Mouse (Mus musculus) CD4-positive, CD25-positive, alpha-beta regulatory T cell, adult 2 months (primary cell): ENCODE measurements at regions not wholly inside any gene's neighbourhood (a gene's known extent, or its start where the extent isn't known, plus 50 kb on each side); places are given as distances from the start of the nearest gene placed in this dataset.

Experiments used
- DNase-seq: peaks from one replicate; pipeline ENCODE4 v3.0.0-alpha.2; 2012; ENCODE audit warnings: low read depth, low spot score

DNA sequence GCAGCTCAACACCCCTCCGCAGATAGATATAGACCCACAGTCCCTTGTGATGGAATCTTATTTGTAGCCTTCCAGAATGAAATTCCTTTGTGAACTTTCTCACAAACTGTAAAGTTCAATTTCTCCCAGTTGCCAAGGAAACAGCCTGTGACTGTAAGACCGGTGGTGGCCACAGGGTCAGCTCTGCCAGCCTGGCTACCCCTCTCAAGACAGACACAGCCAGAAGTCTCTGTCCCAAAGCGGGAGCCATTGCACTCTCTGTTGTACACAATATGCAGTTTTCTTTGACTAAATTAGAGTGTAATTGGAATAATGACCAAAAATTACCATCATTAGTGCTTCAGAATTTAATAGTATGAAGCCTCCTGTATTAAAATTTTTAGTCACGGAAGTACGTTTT, 568.8 kb downstream of the 1190002N15Rik start:
- no peak for DNase-seq

GRCm38 (mm10) chr9:93955235-93956040, 582.4 kb downstream of the 1190002N15Rik start:
- no peak for DNase-seq

- DNase-seq: no peak
Measured at GRCm38 (mm10) chr9:93948671-93949070, 589.2 kb downstream of the 1190002N15Rik start.

GRCm38 (mm10) chr9:93947053-93947452, 590.8 kb downstream of the 1190002N15Rik start:
- no peak for DNase-seq

DNA sequence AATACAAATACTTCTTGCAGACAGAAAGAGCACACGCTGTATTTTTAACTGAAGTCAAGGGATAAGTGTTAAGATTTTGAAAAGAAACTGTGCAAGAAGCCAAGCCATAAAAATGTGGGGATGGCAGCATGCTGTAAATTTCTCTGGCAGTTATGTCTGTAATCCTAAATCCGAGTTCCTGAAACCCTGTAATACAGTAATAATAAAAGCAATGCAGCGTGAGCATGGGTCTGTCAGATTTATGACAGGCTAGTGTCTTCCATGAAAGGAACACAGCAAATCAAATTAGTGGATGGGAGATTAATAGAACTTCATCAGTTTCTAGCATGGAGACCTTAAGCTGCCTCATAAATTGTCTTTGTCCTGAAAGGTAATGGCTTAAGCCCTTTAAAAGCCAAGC, 597.7 kb downstream of the 1190002N15Rik start:
- DNase-seq: no peak

DNA sequence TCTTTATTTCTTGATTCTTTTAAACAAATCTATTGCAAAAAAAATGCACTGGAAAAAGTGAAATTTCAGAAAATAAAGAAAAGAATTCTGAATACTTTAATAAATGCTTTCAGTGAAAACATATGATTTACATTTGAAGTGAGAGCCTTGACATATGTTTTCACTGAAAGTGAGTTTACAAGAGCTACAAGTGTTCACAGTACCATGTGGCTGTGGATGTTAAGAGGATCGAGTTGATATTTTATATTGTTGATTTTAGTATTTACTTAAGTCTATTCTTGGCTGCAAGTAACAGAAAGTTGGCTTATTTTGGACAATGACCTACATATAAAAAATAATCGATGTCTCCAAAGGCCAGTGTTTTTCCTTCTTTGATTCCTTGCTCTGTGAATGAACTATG, 607.2 kb downstream of the 1190002N15Rik start:
- DNase-seq: no peak

DNA sequence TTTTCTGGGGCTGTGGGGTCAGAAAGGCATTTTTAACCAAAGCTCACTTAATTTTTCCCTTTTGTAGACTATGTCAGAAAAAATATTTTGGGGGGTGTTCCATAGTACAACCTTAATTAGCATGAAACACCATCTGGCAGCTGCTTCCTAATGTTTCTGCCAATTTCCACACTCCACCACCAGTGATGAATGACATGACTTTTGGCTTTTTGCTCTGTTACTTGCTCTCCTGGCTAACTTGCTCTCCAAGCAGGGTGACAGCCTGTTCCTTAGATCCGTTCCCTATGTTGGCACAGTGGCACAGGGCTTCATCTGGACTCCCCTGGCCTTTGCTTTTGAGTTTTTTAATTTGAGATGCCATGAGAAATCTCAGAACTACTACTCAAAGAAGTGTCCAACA, 648.6 kb downstream of the 1190002N15Rik start:
- no peak for DNase-seq

GRCm38 (mm10) chr9:93880112-93880511, 657.8 kb downstream of the 1190002N15Rik start:
- no peak for DNase-seq

GRCm38 (mm10) chr9:93879572-93879971, 658.3 kb downstream of the 1190002N15Rik start:
- DNase-seq: no peak

DNA sequence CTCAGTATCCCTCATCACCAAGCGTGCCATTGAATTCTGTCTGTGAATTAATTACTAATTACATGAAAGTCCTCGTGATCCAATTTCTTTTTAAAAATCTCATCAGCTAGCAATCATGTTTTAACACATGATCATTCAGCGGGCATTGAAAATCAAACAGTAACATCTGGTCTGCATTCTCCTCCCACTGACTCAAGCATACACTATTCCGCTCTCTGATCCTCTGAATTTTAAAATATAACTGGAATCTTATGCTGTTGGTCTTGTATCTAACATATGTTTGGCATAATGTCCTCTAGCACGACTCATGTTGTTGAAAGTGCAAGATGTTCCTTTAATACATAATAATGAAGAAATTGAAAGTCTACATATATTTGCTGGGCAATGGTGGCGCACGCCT, 667.1 kb downstream of the 1190002N15Rik start:
- no peak for DNase-seq

GRCm38 (mm10) chr9:93857937-93858336, 679.9 kb downstream of the 1190002N15Rik start:
- DNase-seq: no peak

DNA sequence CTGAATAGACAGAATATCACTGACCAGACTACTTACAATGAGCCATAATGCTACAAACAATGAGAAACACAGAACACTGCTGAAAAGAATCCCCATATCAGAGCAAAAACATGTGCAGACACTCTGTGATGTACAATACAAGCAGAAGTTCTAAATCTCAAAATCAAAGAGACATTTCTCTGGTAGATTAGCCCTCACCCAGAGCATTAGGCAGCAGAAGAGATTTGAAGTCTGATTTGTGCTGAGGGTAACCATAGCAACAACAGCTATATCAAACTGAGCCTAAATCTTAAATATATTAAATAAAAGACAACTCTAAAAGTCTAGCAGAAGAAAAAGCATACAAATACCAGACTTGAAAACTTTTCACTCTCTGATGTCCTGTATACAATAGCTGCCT, 691.5 kb downstream of the 1190002N15Rik start:
- DNase-seq: no peak

GRCm38 (mm10) chr9:93843869-93844268, 694.0 kb downstream of the 1190002N15Rik start:
- no peak for DNase-seq
